Mouse (Mus musculus): ENCODE data around the gene Stk4. TPM values are rescaled to one million over a fixed set of nuclear protein-coding genes. Genes with fewer than 3 reads are reported as not detected.

The Stk4 gene
- polyA plus RNA-seq, 1 experiment from 2014 or later: 14.8 TPM

GRCm38 (mm10) chr2:164081577-164081976 lies 11.5 kb downstream of the Stk4 start:
- Histone ChIP-seq H3K4me2 (no peak overlapping the region), H3K27me3 (no peaks in the 10 kb centered on the region), H3K4me1 (replicated peaks) (peaks cover 33% of the 10 kb centered on the region), H3K9me3 (replicated peaks) (no peaks in the 10 kb centered on the region), H3K27ac (no peak overlapping the region), H3K4me3 (replicated peaks) (no peak overlapping the region), H3K9ac (no peak overlapping the region), H3K36me3 (peaks cover 52% of the 10 kb centered on the region)
- 89% methylated on average over 10 of the region's 10 CpGs for WGBS (ENCODE audit: insufficient replicate concordance)
- DNase-seq (no peak), ATAC-seq (ENCODE audit: low read depth) (no peak)

DNA sequence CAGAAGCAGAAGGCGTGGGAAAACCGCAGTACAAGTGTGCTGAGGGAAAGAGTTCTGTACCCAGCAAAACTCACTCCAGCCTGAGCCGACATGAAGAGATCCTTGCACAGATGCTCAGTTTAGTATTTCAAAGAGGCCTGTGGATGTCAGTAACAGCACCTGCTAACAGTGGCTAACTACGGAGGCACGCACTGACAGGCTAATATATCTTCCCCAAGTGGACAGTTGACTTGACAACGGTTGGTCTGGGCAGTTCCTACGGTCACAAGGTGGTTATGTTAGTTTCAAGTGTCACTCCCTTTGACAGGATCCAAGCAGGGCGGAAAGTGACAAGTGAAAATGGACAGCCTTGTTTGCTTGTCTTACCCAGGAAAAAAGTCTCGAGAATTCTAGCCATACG lies 12.1 kb downstream of the Stk4 start:
- no peak for ATAC-seq (ENCODE audit: low read depth)
- no peak for DNase-seq
- Histone ChIP-seq H3K4me1 (replicated peaks) (peaks cover 27% of the 10 kb centered on the region), H3K9ac (no peak overlapping the region), H3K27me3 (no peaks in the 10 kb centered on the region), H3K4me3 (replicated peaks) (no peak overlapping the region), H3K27ac (no peak overlapping the region), H3K36me3 (peaks cover 58% of the 10 kb centered on the region), H3K4me2 (no peak overlapping the region), H3K9me3 (replicated peaks) (no peaks in the 10 kb centered on the region)
- WGBS (ENCODE audit: insufficient replicate concordance): 72% methylated on average over 10 of the region's 10 CpGs

- ATAC-seq (ENCODE audit: low read depth) (peak; percentile 47), DNase-seq (no peak)
- WGBS (ENCODE audit: insufficient replicate concordance): 32% methylated on average over 19 of the region's 19 CpGs
- peaks cover 14% of the 10 kb centered on the region for H3K4me1 ChIP-seq (replicated peaks)
- H3K4me2 ChIP-seq: no peak overlapping the region
- H3K4me3 ChIP-seq (replicated peaks): no peak overlapping the region
- H3K27me3 ChIP-seq: no peaks in the 10 kb centered on the region
- no peak overlapping the region for H3K9ac ChIP-seq
- peak overlapping the region; percentile 51; the same call in 1 of the 2 replicates for H3K27ac ChIP-seq
- H3K9me3 ChIP-seq (replicated peaks): no peaks in the 10 kb centered on the region
- H3K36me3 ChIP-seq: peaks cover 74% of the 10 kb centered on the region
These were observed 13.7 kb downstream of the Stk4 start for GRCm38 (mm10) chr2:164083609-164084341.

DNA sequence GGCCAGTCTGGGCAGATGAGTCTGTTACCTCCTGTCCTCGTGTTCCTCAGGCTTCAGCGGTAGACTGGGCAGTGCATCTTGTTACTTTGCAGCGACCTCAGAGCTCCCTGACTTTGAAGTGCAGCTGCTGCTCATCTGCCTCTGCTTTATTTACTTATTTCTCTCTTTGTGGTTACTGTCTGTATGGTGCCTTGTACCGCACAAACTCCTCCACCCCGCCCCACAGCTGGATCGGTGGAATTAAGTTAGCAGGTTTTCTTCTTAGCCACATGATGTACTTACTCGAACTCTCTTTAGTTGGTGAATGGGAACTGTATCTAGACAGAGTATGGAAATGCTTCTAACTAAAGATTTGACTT lies 14.2 kb downstream of the Stk4 start:
- H3K27ac ChIP-seq: peak overlapping the region; percentile 27; the same call in 1 of the 2 replicates
- H3K4me2 ChIP-seq: no peak overlapping the region
- H3K36me3 ChIP-seq: peaks cover 80% of the 10 kb centered on the region
- DNase-seq (no peak), ATAC-seq (ENCODE audit: low read depth) (peak; percentile 23; the same call in 1 of the 2 replicates)
- peaks cover 8% of the 10 kb centered on the region for H3K4me1 ChIP-seq (replicated peaks)
- no peak overlapping the region for H3K4me3 ChIP-seq (replicated peaks)
- H3K27me3 ChIP-seq: no peaks in the 10 kb centered on the region
- H3K9me3 ChIP-seq (replicated peaks): no peaks in the 10 kb centered on the region
- 46% methylated on average over 7 of the region's 7 CpGs for WGBS (ENCODE audit: insufficient replicate concordance)
- H3K9ac ChIP-seq: no peak overlapping the region

DNA sequence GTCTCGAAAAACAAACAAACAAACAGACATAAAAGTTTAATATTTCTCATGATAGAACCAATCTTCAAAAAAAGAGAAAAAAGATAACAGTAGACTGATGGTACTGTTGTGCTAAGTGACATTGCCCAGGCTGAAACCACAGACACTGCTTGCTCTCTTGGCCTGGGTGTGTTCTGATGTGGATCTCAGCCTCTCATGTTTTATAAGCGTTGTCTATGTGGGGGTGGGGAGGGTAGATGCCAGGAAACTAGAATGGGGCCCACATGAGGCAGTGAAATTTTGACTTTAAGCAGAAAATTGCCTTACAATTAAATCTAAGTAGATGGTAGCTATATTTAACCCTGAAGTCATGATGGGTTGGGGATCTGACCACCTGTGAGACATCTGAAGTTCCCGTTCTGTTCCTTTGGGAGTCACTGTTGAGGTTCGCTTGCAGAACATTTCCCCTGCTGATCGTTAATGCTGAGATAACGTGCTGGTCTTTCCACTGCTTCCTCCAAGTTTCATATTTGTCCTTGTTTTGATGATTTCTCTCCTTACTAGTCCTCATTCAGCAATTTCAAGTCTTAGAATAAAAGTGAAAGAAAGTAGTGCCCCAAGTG lies 17.4 kb downstream of the Stk4 start:
- no peaks in the 10 kb centered on the region for H3K9me3 ChIP-seq (replicated peaks)
- no peak overlapping the region for H3K27ac ChIP-seq
- peaks cover 73% of the 10 kb centered on the region for H3K36me3 ChIP-seq
- H3K27me3 ChIP-seq: no peaks in the 10 kb centered on the region
- no peak overlapping the region for H3K4me3 ChIP-seq (replicated peaks)
- ATAC-seq (ENCODE audit: low read depth): no peak
- DNase-seq: no peak
- WGBS (ENCODE audit: insufficient replicate concordance): 59% methylated on average over 6 of the region's 6 CpGs
- no peak overlapping the region for H3K4me2 ChIP-seq
- H3K9ac ChIP-seq: no peak overlapping the region
- 0 out of 2 replicates have a peak, but pooled peaks cover 3% of the 10 kb centered on the region for H3K4me1 ChIP-seq (replicated peaks)

GRCm38 (mm10) chr2:164089508-164089907 lies 19.4 kb downstream of the Stk4 start:
- Histone ChIP-seq H3K9me3 (replicated peaks) (no peaks in the 10 kb centered on the region), H3K27ac (no peak overlapping the region), H3K4me2 (no peak overlapping the region), H3K27me3 (no peaks in the 10 kb centered on the region), H3K4me1 (replicated peaks) (0 out of 2 replicates have a peak, but pooled peaks cover 3% of the 10 kb centered on the region), H3K36me3 (peaks cover 63% of the 10 kb centered on the region), H3K4me3 (replicated peaks) (no peak overlapping the region), H3K9ac (no peak overlapping the region)
- DNase-seq (no peak), ATAC-seq (ENCODE audit: low read depth) (no peak)
- 81% methylated on average over 4 of the region's 4 CpGs for WGBS (ENCODE audit: insufficient replicate concordance)

DNA sequence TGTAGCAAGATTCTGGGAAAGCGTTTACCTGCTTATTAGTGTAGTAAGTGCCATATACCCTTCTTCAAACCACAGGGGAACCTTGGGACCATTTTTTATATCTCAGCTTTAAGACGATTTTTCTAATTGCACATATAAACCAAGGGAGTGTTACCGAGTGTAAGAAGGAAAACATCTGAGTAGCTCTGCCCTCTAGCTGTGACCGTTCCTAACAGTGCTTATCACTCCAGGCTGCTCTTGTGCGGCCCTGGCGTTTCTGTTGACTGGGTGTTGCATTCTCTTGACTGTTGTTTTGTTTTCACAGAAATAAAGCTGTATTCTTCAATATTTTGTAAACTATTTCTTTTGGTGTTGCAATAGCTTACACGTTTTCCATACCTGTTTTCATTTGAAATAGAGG lies 24.0 kb downstream of the Stk4 start:
- Histone ChIP-seq H3K36me3 (peaks cover 51% of the 10 kb centered on the region), H3K4me3 (replicated peaks) (no peak overlapping the region), H3K27ac (no peak overlapping the region), H3K27me3 (no peaks in the 10 kb centered on the region), H3K4me2 (no peak overlapping the region), H3K9me3 (replicated peaks) (no peaks in the 10 kb centered on the region), H3K4me1 (replicated peaks) (no peaks in the 10 kb centered on the region), H3K9ac (no peak overlapping the region)
- no peak for DNase-seq
- ATAC-seq (ENCODE audit: low read depth): no peak
- WGBS (ENCODE audit: insufficient replicate concordance): 55% methylated on average over 7 of the region's 7 CpGs

DNA sequence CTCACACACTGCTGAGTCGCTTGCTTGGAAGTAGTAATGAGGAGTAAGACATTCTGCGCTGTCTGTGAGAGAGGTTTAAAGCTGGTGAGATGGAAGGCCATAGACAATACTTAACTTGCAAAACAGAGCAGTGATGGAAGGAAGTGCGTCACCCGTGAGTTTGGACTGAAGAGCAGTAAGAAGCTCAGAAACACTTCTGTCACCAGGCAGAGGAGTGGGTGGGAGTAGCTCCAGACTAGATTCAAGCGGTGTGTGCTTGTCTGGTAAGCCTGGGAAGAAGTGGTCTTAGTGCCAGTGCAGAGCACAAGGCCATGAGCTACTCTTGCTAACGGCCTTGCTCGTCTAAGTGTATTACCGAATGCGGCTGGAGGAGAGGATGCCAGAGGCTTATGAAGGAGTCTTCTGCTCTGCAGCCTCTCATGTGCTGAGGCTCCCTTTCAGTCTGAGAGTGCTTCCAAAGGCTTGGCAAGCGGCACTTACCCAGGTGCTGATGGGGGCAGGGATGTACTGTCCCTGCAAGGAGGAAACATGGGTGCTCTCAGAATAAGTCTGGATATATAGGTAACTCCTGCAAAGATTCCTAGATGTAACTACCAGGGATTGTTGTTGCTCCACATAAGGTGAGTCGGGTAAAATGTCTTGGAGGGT lies 28.6 kb downstream of the Stk4 start:
- ATAC-seq (ENCODE audit: low read depth): no peak

GRCm38 (mm10) chr2:164101936-164102335 lies 31.8 kb downstream of the Stk4 start:
- no peak overlapping the region for H3K4me3 ChIP-seq (replicated peaks)
- no peaks in the 10 kb centered on the region for H3K27me3 ChIP-seq
- DNase-seq (no peak), ATAC-seq (ENCODE audit: low read depth) (no peak)
- H3K36me3 ChIP-seq: peaks cover 80% of the 10 kb centered on the region
- no peak overlapping the region for H3K27ac ChIP-seq
- no peaks in the 10 kb centered on the region for H3K4me1 ChIP-seq (replicated peaks)
- H3K9ac ChIP-seq: no peak overlapping the region
- H3K4me2 ChIP-seq: no peak overlapping the region
- WGBS (ENCODE audit: insufficient replicate concordance): 71% methylated on average over 1 of the region's 1 CpGs
- no peaks in the 10 kb centered on the region for H3K9me3 ChIP-seq (replicated peaks)

More for the DNA sequence above, 28.6 kb downstream of the Stk4 start:
- no peaks in the 10 kb centered on the region for H3K9me3 ChIP-seq (replicated peaks)
- H3K36me3 ChIP-seq: peaks cover 68% of the 10 kb centered on the region
- DNase-seq: no peak
- no peaks in the 10 kb centered on the region for H3K4me1 ChIP-seq (replicated peaks)
- no peak overlapping the region for H3K9ac ChIP-seq
- H3K27me3 ChIP-seq: no peaks in the 10 kb centered on the region
- H3K4me2 ChIP-seq: no peak overlapping the region
- H3K4me3 ChIP-seq (replicated peaks): no peak overlapping the region
- H3K27ac ChIP-seq: no peak overlapping the region
- WGBS (ENCODE audit: insufficient replicate concordance): 87% methylated on average over 11 of the region's 11 CpGs

DNA sequence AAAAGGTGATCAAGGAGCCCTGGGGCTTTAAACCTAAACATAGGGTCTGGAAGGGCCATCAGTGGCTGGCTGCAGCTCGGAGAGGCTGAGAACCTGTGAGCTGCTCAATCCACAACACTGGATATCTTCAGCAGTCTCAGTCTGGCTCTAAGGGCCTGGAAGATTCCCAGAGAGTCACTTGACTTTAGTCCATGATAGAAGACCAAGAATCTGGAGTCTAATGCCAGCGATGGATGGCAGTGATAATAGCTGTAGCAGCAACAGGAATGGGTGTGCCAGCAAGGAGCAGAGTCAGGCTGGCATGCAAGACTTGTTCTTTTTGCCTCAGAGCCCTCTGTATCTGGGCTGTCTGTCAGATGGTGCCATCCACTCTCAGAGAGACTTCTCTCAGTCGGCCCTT lies 32.2 kb downstream of the Stk4 start:
- ATAC-seq (ENCODE audit: low read depth) (no peak), DNase-seq (no peak)
- H3K27me3 ChIP-seq: no peaks in the 10 kb centered on the region
- 71% methylated on average over 3 of the region's 3 CpGs for WGBS (ENCODE audit: insufficient replicate concordance)
- no peak overlapping the region for H3K4me3 ChIP-seq (replicated peaks)
- H3K27ac ChIP-seq: no peak overlapping the region
- H3K4me1 ChIP-seq (replicated peaks): no peaks in the 10 kb centered on the region
- H3K36me3 ChIP-seq: peaks cover 84% of the 10 kb centered on the region
- no peak overlapping the region for H3K4me2 ChIP-seq
- H3K9ac ChIP-seq: no peak overlapping the region
- no peaks in the 10 kb centered on the region for H3K9me3 ChIP-seq (replicated peaks)

GRCm38 (mm10) chr2:164103501-164103900 lies 33.4 kb downstream of the Stk4 start:
- H3K4me2 ChIP-seq: no peak overlapping the region
- peak; percentile 13 for DNase-seq
- peaks cover 78% of the 10 kb centered on the region for H3K36me3 ChIP-seq
- 39% methylated on average over 4 of the region's 4 CpGs for WGBS (ENCODE audit: insufficient replicate concordance)
- H3K27me3 ChIP-seq: no peaks in the 10 kb centered on the region
- ATAC-seq (ENCODE audit: low read depth): no peak
- H3K9ac ChIP-seq: no peak overlapping the region
- H3K4me3 ChIP-seq (replicated peaks): no peak overlapping the region
- no peaks in the 10 kb centered on the region for H3K4me1 ChIP-seq (replicated peaks)
- no peak overlapping the region for H3K27ac ChIP-seq
- no peaks in the 10 kb centered on the region for H3K9me3 ChIP-seq (replicated peaks)
